Mouse (Mus musculus): ENCODE measurements at regions not wholly inside any gene's neighbourhood (a gene's known extent, or its start where the extent isn't known, plus 50 kb on each side); places are given as distances from the start of the nearest gene placed in this dataset.

DNA sequence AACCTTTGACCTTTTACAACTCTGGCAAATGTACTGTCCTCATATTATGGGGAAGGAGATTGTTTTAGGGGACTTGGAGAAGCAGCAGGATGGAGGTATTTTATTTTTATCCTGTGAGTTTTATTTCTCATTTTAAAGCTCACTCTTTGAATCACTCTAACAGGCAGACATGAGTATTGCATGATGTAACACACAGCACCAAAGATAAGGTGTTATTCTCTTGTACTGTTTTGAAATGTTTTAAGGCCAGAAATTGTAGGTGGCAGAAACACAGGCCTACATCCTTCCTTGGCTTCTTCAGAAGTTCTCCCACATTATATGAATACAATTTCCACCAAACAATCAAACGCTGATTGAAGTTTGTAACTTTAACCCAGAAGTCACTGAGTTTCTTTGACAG, 377.9 kb upstream of the Nr2f1 start:
- Histone ChIP-seq H3K9me3 (replicated peaks) (no peaks in the 10 kb centered on the region), H3K27ac (replicated peaks) (no peak overlapping the region), H3K9ac (no peak overlapping the region), H3K4me2 (replicated peaks) (no peak overlapping the region), H3K4me1 (no peaks in the 10 kb centered on the region), H3K36me3 (no peaks in the 10 kb centered on the region), H3K4me3 (replicated peaks) (no peak overlapping the region), H3K27me3 (no peaks in the 10 kb centered on the region)
- WGBS = 84% methylated on average over 1 of the region's 1 CpGs
- ATAC-seq (ENCODE audit: insufficient number of reproducible peaks, low FRiP score, low TSS enrichment, low read depth) = no peak

GRCm38 (mm10) chr13:78576300-78577296, 377.0 kb upstream of the Nr2f1 start:
- H3K4me3 ChIP-seq (replicated peaks) = no peak overlapping the region
- no peak overlapping the region for H3K27ac ChIP-seq (replicated peaks)
- no peaks in the 10 kb centered on the region for H3K4me1 ChIP-seq
- no peak overlapping the region for H3K9ac ChIP-seq
- no peaks in the 10 kb centered on the region for H3K36me3 ChIP-seq
- H3K27me3 ChIP-seq = no peaks in the 10 kb centered on the region
- WGBS = 29% methylated on average over 9 of the region's 9 CpGs
- no peak for ATAC-seq (ENCODE audit: insufficient number of reproducible peaks, low FRiP score, low TSS enrichment, low read depth)
- H3K4me2 ChIP-seq (replicated peaks) = no peak overlapping the region
- no peaks in the 10 kb centered on the region for H3K9me3 ChIP-seq (replicated peaks)

GRCm38 (mm10) chr13:78571093-78571492, 371.5 kb upstream of the Nr2f1 start:
- no peaks in the 10 kb centered on the region for H3K36me3 ChIP-seq
- no peaks in the 10 kb centered on the region for H3K9me3 ChIP-seq (replicated peaks)
- ATAC-seq (ENCODE audit: insufficient number of reproducible peaks, low FRiP score, low TSS enrichment, low read depth) = no peak
- no peak overlapping the region for H3K4me3 ChIP-seq (replicated peaks)
- H3K4me1 ChIP-seq = no peaks in the 10 kb centered on the region
- H3K27me3 ChIP-seq = no peaks in the 10 kb centered on the region
- no peak overlapping the region for H3K4me2 ChIP-seq (replicated peaks)
- no peak overlapping the region for H3K27ac ChIP-seq (replicated peaks)
- 69% methylated on average over 2 of the region's 2 CpGs for WGBS
- no peak overlapping the region for H3K9ac ChIP-seq

DNA sequence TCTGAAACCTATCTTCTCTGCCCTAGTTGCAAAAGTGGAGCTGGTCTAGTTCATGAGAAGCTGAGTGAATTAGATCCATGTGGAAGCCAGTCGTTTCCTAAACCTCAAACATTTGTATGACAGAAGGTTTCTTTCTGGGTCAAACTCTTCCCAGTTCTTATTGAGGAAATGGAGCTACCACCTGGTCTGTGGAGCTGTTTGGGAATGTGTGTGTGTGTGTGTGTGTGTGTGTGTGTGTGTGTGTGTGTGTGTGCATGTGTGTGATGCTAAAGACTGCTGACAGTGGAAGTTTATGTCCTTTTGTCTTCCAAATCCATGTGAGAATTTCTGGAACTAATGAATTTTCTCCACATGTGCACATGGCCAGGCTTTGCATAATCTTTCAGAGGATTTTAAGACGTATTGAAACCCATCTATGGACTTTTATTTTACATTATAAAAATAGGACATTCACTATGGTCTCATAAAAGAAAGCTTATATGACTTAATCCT, 324.9 kb upstream of the Nr2f1 start:
- H3K27me3 ChIP-seq = no peaks in the 10 kb centered on the region
- WGBS = 31% methylated on average over 2 of the region's 2 CpGs

GRCm38 (mm10) chr13:78520771-78521170, 321.2 kb upstream of the Nr2f1 start:
- Histone ChIP-seq H3K4me1 (no peaks in the 10 kb centered on the region), H3K9me3 (replicated peaks) (no peaks in the 10 kb centered on the region), H3K27me3 (no peaks in the 10 kb centered on the region), H3K27ac (replicated peaks) (no peak overlapping the region), H3K4me3 (replicated peaks) (no peak overlapping the region), H3K4me2 (replicated peaks) (no peak overlapping the region), H3K36me3 (no peaks in the 10 kb centered on the region), H3K9ac (no peak overlapping the region)
- ATAC-seq (ENCODE audit: insufficient number of reproducible peaks, low FRiP score, low TSS enrichment, low read depth) = no peak
- WGBS = 88% methylated on average over 1 of the region's 1 CpGs

More for the DNA sequence above, 324.9 kb upstream of the Nr2f1 start:
- ATAC-seq (ENCODE audit: insufficient number of reproducible peaks, low FRiP score, low TSS enrichment, low read depth) = no peak
- no peak overlapping the region for H3K4me3 ChIP-seq (replicated peaks)
- no peaks in the 10 kb centered on the region for H3K4me1 ChIP-seq
- no peaks in the 10 kb centered on the region for H3K36me3 ChIP-seq
- H3K27ac ChIP-seq (replicated peaks) = no peak overlapping the region
- H3K9ac ChIP-seq = no peak overlapping the region
- H3K9me3 ChIP-seq (replicated peaks) = no peaks in the 10 kb centered on the region
- no peak overlapping the region for H3K4me2 ChIP-seq (replicated peaks)

- no peak overlapping the region for H3K27ac ChIP-seq (replicated peaks)
- ATAC-seq (ENCODE audit: insufficient number of reproducible peaks, low FRiP score, low TSS enrichment, low read depth) = no peak
- no peak overlapping the region for H3K4me3 ChIP-seq (replicated peaks)
- H3K36me3 ChIP-seq = no peaks in the 10 kb centered on the region
- no peak overlapping the region for H3K9ac ChIP-seq
- H3K4me2 ChIP-seq (replicated peaks) = no peak overlapping the region
- no peaks in the 10 kb centered on the region for H3K27me3 ChIP-seq
- no peaks in the 10 kb centered on the region for H3K4me1 ChIP-seq
- H3K9me3 ChIP-seq (replicated peaks) = no peaks in the 10 kb centered on the region
- 76% methylated on average over 3 of the region's 3 CpGs for WGBS
Observed at GRCm38 (mm10) chr13:78520186-78520585, 320.6 kb upstream of the Nr2f1 start.

- no peak for ATAC-seq (ENCODE audit: insufficient number of reproducible peaks, low FRiP score, low TSS enrichment, low read depth)
- H3K4me3 ChIP-seq (replicated peaks) = no peak overlapping the region
- 85% methylated on average over 7 of the region's 7 CpGs for WGBS
- H3K4me2 ChIP-seq (replicated peaks) = no peak overlapping the region
- no peaks in the 10 kb centered on the region for H3K27me3 ChIP-seq
- H3K4me1 ChIP-seq = no peaks in the 10 kb centered on the region
- no peak overlapping the region for H3K27ac ChIP-seq (replicated peaks)
- H3K9me3 ChIP-seq (replicated peaks) = no peaks in the 10 kb centered on the region
- H3K9ac ChIP-seq = no peak overlapping the region
- no peaks in the 10 kb centered on the region for H3K36me3 ChIP-seq
Observed at GRCm38 (mm10) chr13:78500551-78500950, 301.0 kb upstream of the Nr2f1 start.

- H3K4me3 ChIP-seq (replicated peaks) = no peak overlapping the region
- ATAC-seq (ENCODE audit: insufficient number of reproducible peaks, low FRiP score, low TSS enrichment, low read depth) = no peak
Observed at GRCm38 (mm10) chr13:78483760-78484357, 284.3 kb upstream of the Nr2f1 start.

GRCm38 (mm10) chr13:78482929-78483759, 283.6 kb upstream of the Nr2f1 start:
- Histone ChIP-seq H3K27ac (replicated peaks) (no peak overlapping the region), H3K27me3 (no peaks in the 10 kb centered on the region), H3K9ac (no peak overlapping the region), H3K4me3 (replicated peaks) (no peak overlapping the region), H3K4me1 (no peaks in the 10 kb centered on the region), H3K36me3 (no peaks in the 10 kb centered on the region), H3K9me3 (replicated peaks) (no peaks in the 10 kb centered on the region), H3K4me2 (replicated peaks) (no peak overlapping the region)
- 39% methylated on average over 9 of the region's 9 CpGs for WGBS
- no peak for ATAC-seq (ENCODE audit: insufficient number of reproducible peaks, low FRiP score, low TSS enrichment, low read depth)

More at GRCm38 (mm10) chr13:78483760-78484357, 284.3 kb upstream of the Nr2f1 start:
- Histone ChIP-seq H3K4me2 (replicated peaks) (no peak overlapping the region), H3K36me3 (no peaks in the 10 kb centered on the region), H3K27me3 (no peaks in the 10 kb centered on the region), H3K9ac (no peak overlapping the region), H3K4me1 (no peaks in the 10 kb centered on the region), H3K9me3 (replicated peaks) (no peaks in the 10 kb centered on the region), H3K27ac (replicated peaks) (no peak overlapping the region)
- 73% methylated on average over 2 of the region's 2 CpGs for WGBS

- Histone ChIP-seq H3K9ac (no peak overlapping the region), H3K27me3 (no peaks in the 10 kb centered on the region), H3K27ac (replicated peaks) (no peak overlapping the region), H3K4me2 (replicated peaks) (no peak overlapping the region), H3K9me3 (replicated peaks) (no peaks in the 10 kb centered on the region), H3K4me1 (no peaks in the 10 kb centered on the region), H3K36me3 (no peaks in the 10 kb centered on the region), H3K4me3 (replicated peaks) (no peak overlapping the region)
- 46% methylated on average over 2 of the region's 2 CpGs for WGBS
- ATAC-seq (ENCODE audit: insufficient number of reproducible peaks, low FRiP score, low TSS enrichment, low read depth) = no peak
Observed at GRCm38 (mm10) chr13:78451333-78452070, 251.9 kb upstream of the Nr2f1 start.
